ENCODE assay signal across 21 mouse cellular contexts in genomic region chr11:104981342-104982055, GRCm38 (mm10).
DNase-seq lines count a peak whose midpoint lies in the region; ATAC-seq lines count a peak whose summit lies in the region.
"Had no signal": no experiment of that assay in that cellular context is flagged by ENCODE, and none has a peak within 500 bp of the region (broad histone marks: within the 10 kb centered on the region; RNA-seq: fewer than 3 reads in every experiment).

No protein-coding gene starts in this region.

- H3K36me3 ChIP-seq in heart, embryonic 12.5 days: no peaks in the 10 kb centered on the region
- H3K36me3 ChIP-seq in limb, embryonic 13.5 days: no peaks in the 10 kb centered on the region
- no peaks in the 10 kb centered on the region for H3K36me3 ChIP-seq in limb, embryonic 10.5 days
- no peaks in the 10 kb centered on the region for H3K36me3 ChIP-seq in liver, embryonic 12.5 days
- H3K36me3 ChIP-seq: forebrain, embryonic 12.5 days; kidney, embryonic 15.5 days; midbrain, embryonic 15.5 days had no signal

- H3K4me3 ChIP-seq in heart, embryonic 12.5 days: peak overlapping the region; percentile 11
- no peak overlapping the region for H3K4me3 ChIP-seq in limb, embryonic 13.5 days
- H3K4me3 ChIP-seq in limb, embryonic 10.5 days: no peak overlapping the region
- no peak overlapping the region; the same call in 1 of the 2 replicates for H3K4me3 ChIP-seq in liver, embryonic 12.5 days
- H3K4me3 ChIP-seq: forebrain, embryonic 12.5 days; heart, adult 2 months; kidney, embryonic 15.5 days; megakaryocyte, embryonic 14.5 days; midbrain, embryonic 15.5 days had no signal

- no peak; the same call in 1 of the 2 replicates for ATAC-seq in heart, embryonic 12.5 days (ENCODE audit: insufficient number of reproducible peaks, low FRiP score)
- ATAC-seq in limb, embryonic 13.5 days (ENCODE audit: low FRiP score, low read depth): no peak
- peak; percentile 95 for ATAC-seq in liver, embryonic 12.5 days
- no peak for ATAC-seq in megakaryocyte, adult 5-6 weeks (ENCODE audit: poor library complexity, severe bottlenecking)
- ATAC-seq: hindbrain, embryonic 16.5 days; intestine, postnatal 0 days; midbrain, embryonic 15.5 days had no signal

- WGBS in heart, embryonic 12.5 days: 21% methylated on average over 15 of the region's 15 CpGs
- 64% methylated on average over 15 of the region's 15 CpGs for WGBS in limb, embryonic 13.5 days
- WGBS in limb, embryonic 10.5 days: 70% methylated on average over 15 of the region's 15 CpGs
- 31% methylated on average over 15 of the region's 15 CpGs for WGBS in liver, embryonic 12.5 days (ENCODE audit: insufficient replicate concordance)

- H3K4me1 ChIP-seq in heart, embryonic 12.5 days (replicated peaks): peaks cover 7% of the 10 kb centered on the region; the same call in 1 of the 2 replicates
- H3K4me1 ChIP-seq in limb, embryonic 13.5 days: no peaks in the 10 kb centered on the region
- no peaks in the 10 kb centered on the region for H3K4me1 ChIP-seq in limb, embryonic 10.5 days
- peaks cover 26% of the 10 kb centered on the region for H3K4me1 ChIP-seq in liver, embryonic 12.5 days
- H3K4me1 ChIP-seq: forebrain, embryonic 12.5 days; kidney, embryonic 15.5 days; megakaryocyte, embryonic 14.5 days; midbrain, embryonic 15.5 days had no signal

- DNase-seq in heart, adult 11 months: no peak
- no peak for DNase-seq in limb, embryonic 10.5 days (ENCODE audit: low spot score)
- DNase-seq in adrenal gland, adult 2 months: no peak
- DNase-seq: adrenal gland, postnatal 36 days; cerebellum, adult 8-10 months; heart, adult 2 months; lung, postnatal 10 days; right cerebral cortex, postnatal 14 days; spleen, adult 18-20 months; thymus, postnatal 36 days had no signal

- H3K9me3 ChIP-seq in heart, embryonic 12.5 days (replicated peaks): no peaks in the 10 kb centered on the region
- no peaks in the 10 kb centered on the region for H3K9me3 ChIP-seq in limb, embryonic 13.5 days
- H3K9me3 ChIP-seq in limb, embryonic 10.5 days (replicated peaks): no peaks in the 10 kb centered on the region
- no peaks in the 10 kb centered on the region for H3K9me3 ChIP-seq in liver, embryonic 12.5 days (replicated peaks)
- H3K9me3 ChIP-seq: forebrain, embryonic 12.5 days; kidney, embryonic 15.5 days; megakaryocyte, embryonic 14.5 days; midbrain, embryonic 15.5 days had no signal

- H3K27ac ChIP-seq in heart, embryonic 12.5 days (ENCODE audit: poor library complexity, severe bottlenecking): no peak overlapping the region
- no peak overlapping the region for H3K27ac ChIP-seq in limb, embryonic 13.5 days
- H3K27ac ChIP-seq in limb, embryonic 10.5 days: no peak overlapping the region
- H3K27ac ChIP-seq in liver, embryonic 12.5 days: peak overlapping the region; percentile 71
- H3K27ac ChIP-seq: forebrain, embryonic 12.5 days; heart, adult 2 months; kidney, embryonic 15.5 days; midbrain, embryonic 15.5 days had no signal

- no peak overlapping the region for H3K9ac ChIP-seq in heart, embryonic 12.5 days
- H3K9ac ChIP-seq in limb, embryonic 13.5 days: no peak overlapping the region
- 0 out of 2 replicates have a peak overlapping the region, but pooled peaks have one; percentile 3 for H3K9ac ChIP-seq in liver, embryonic 12.5 days
- H3K9ac ChIP-seq: forebrain, embryonic 12.5 days; kidney, embryonic 15.5 days; midbrain, embryonic 15.5 days had no signal

- H3K27me3 ChIP-seq in heart, embryonic 12.5 days (replicated peaks): no peaks in the 10 kb centered on the region
- no peaks in the 10 kb centered on the region for H3K27me3 ChIP-seq in limb, embryonic 13.5 days
- no peaks in the 10 kb centered on the region for H3K27me3 ChIP-seq in limb, embryonic 10.5 days (ENCODE audit: low read depth, poor library complexity, severe bottlenecking)
- H3K27me3 ChIP-seq in liver, embryonic 12.5 days (replicated peaks): no peaks in the 10 kb centered on the region
- H3K27me3 ChIP-seq: CH12.LX; forebrain, embryonic 12.5 days; kidney, embryonic 15.5 days; megakaryocyte, embryonic 14.5 days; midbrain, embryonic 15.5 days had no signal

- peak overlapping the region; percentile 45 for H3K4me2 ChIP-seq in heart, embryonic 12.5 days
- 0 out of 2 replicates have a peak overlapping the region, but pooled peaks have one; percentile 19 for H3K4me2 ChIP-seq in limb, embryonic 13.5 days (replicated peaks)
- H3K4me2 ChIP-seq in liver, embryonic 12.5 days: peak overlapping the region; percentile 47
- H3K4me2 ChIP-seq: forebrain, embryonic 12.5 days; kidney, embryonic 15.5 days; midbrain, embryonic 15.5 days had no signal
